Mouse (Mus musculus) C2C12 (cell line): ENCODE measurements around the gene Styk1. TPM values are rescaled to one million over a fixed set of nuclear protein-coding genes. Genes with fewer than 3 reads are reported as not detected.

Source experiments
- H3K27me3 ChIP-seq: one replicate; pipeline ENCODE4 v1.6.1; 2011; ENCODE audit not compliant: control insufficient read depth, insufficient read depth, insufficient read length
- H3K36me3 ChIP-seq: one replicate; pipeline ENCODE4 v1.6.1; 2011; ENCODE audit not compliant: control insufficient read depth, insufficient read depth
- H3K4me3 ChIP-seq: one replicate; pipeline ENCODE4 v1.5.1; 2011; ENCODE audit warnings: mild to moderate bottlenecking, control low read depth; ENCODE audit not compliant: poor library complexity, insufficient read depth, severe bottlenecking
- H3K79me2 ChIP-seq: one replicate; pipeline ENCODE4 v1.6.1; 2011; ENCODE audit not compliant: control insufficient read depth, insufficient read depth
- H3K79me3 ChIP-seq: one replicate; pipeline ENCODE4 v1.6.1; 2011; ENCODE audit warnings: low read depth, control low read depth
- H3ac ChIP-seq: one replicate; pipeline ENCODE3; 2011; ENCODE audit warnings: low read depth; ENCODE audit not compliant: control insufficient read depth, insufficient read length
- CEBPB ChIP-seq: IDR thresholded peaks from one replicate; pipeline ENCODE4 v1.6.1; 2011; ENCODE audit warnings: low read depth, mild to moderate bottlenecking, control low read depth, moderate library complexity
- CTCF ChIP-seq: IDR thresholded peaks from one replicate; pipeline ENCODE4 v1.5.1; 2011; ENCODE audit not compliant: control insufficient read depth, insufficient read depth, insufficient read length
- FOSL1 ChIP-seq: IDR thresholded peaks from one replicate; pipeline ENCODE4 v1.8.0; 2011; ENCODE audit warnings: mild to moderate bottlenecking, low read length; ENCODE audit not compliant: poor library complexity, insufficient read depth, severe bottlenecking
- MAX ChIP-seq: IDR thresholded peaks from one replicate; pipeline ENCODE4 v1.6.1; 2011; ENCODE audit warnings: mild to moderate bottlenecking, control low read depth
- MYOD1 ChIP-seq: IDR thresholded peaks from one replicate; pipeline ENCODE4 v1.6.1; 2011; ENCODE audit warnings: low read depth; ENCODE audit not compliant: control insufficient read depth, insufficient read length
- MYOG ChIP-seq: IDR thresholded peaks from one replicate; pipeline ENCODE4 v1.6.1; 2011; ENCODE audit not compliant: control insufficient read depth, insufficient read length; ENCODE audit errors: extremely low read depth
- USF1 ChIP-seq: IDR thresholded peaks from one replicate; pipeline ENCODE4 v1.6.1; 2011; ENCODE audit warnings: low read depth, mild to moderate bottlenecking, control low read depth, moderate library complexity
- polyA plus RNA-seq: library from polyadenylated mRNA; unstranded; fragments of >200 nt; fragmentation: generic; extraction: Trizol; gene quantifications from one replicate; pipeline ENCODE4 v1.2.1, GENCODE M21; 2012; ENCODE audit warnings: missing spikeins

The Styk1 gene
- polyA plus RNA-seq, 1 experiment: 0.27 TPM

DNA sequence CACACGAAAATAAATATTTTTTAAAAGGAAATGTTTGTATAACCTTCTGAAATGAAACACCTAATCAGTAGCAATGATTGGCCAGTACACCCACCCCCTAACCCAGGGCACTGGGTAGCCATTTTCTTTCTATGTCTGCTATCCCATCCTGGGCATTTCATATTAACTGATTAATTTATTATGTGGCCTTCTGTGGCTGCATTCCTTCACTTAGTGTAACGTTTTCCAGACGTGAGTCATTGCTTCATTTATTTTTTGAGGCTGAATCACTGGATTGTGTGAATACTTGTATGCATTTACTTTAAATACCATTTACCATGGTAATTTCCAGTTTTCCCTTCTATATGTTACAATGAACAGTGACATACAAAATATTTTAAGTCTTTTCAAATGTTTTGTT lies 13.3 kb downstream of the Styk1 start:
- Histone ChIP-seq H3K79me3 (no peaks in the 10 kb centered on the region), H3K4me3 (no peak overlapping the region), H3K27me3 (no peaks in the 10 kb centered on the region), H3ac (no peak overlapping the region), H3K36me3 (no peaks in the 10 kb centered on the region), H3K79me2 (no peaks in the 10 kb centered on the region)
- TF ChIP-seq CEBPB: peak; percentile 28
- TF ChIP-seq MAX: no peak
- TF ChIP-seq FOSL1: peak; percentile 84

- no peaks in the 10 kb centered on the region for H3K79me3 ChIP-seq
- no peaks in the 10 kb centered on the region for H3K36me3 ChIP-seq
- no peak overlapping the region for H3K4me3 ChIP-seq
- no peaks in the 10 kb centered on the region for H3K79me2 ChIP-seq
- no peaks in the 10 kb centered on the region for H3K27me3 ChIP-seq
- no peak overlapping the region for H3ac ChIP-seq
- no peak for TF ChIP-seq CTCF
Observed at GRCm38 (mm10) chr6:131339309-131339708, 14.1 kb downstream of the Styk1 start.

DNA sequence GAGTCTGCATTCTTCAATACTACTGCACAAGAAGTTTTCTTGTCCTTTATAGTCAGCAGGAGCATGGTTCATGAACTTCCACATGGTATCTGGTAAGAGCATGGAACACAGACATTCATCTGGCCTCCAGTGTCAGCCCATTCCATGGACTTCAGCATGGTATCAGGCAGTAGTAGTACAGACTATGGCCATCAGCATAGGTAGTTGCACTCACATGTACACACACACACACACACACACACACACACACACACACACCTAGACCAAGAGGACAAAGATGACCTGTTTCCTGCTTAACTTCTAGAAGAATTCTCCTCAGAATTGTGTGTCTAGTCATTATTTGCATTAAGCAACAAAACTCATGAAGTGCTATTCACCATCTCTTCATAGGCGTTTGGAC lies 14.6 kb downstream of the Styk1 start:
- Histone ChIP-seq H3ac (no peak overlapping the region), H3K4me3 (no peak overlapping the region), H3K79me2 (no peaks in the 10 kb centered on the region), H3K36me3 (no peaks in the 10 kb centered on the region), H3K79me3 (no peaks in the 10 kb centered on the region), H3K27me3 (no peaks in the 10 kb centered on the region)
- TF ChIP-seq FOSL1: no peak
- no peak for TF ChIP-seq CTCF
- no peak for TF ChIP-seq CEBPB
- no peak for TF ChIP-seq MYOG
- TF ChIP-seq MYOD1: no peak
- TF ChIP-seq MAX: no peak
- TF ChIP-seq USF1: no peak

GRCm38 (mm10) chr6:131327076-131327475 lies 26.3 kb downstream of the Styk1 start:
- Histone ChIP-seq H3K79me3 (no peaks in the 10 kb centered on the region), H3ac (no peak overlapping the region), H3K27me3 (no peaks in the 10 kb centered on the region), H3K36me3 (no peaks in the 10 kb centered on the region), H3K4me3 (no peak overlapping the region), H3K79me2 (no peaks in the 10 kb centered on the region)
- TF ChIP-seq USF1: no peak

DNA sequence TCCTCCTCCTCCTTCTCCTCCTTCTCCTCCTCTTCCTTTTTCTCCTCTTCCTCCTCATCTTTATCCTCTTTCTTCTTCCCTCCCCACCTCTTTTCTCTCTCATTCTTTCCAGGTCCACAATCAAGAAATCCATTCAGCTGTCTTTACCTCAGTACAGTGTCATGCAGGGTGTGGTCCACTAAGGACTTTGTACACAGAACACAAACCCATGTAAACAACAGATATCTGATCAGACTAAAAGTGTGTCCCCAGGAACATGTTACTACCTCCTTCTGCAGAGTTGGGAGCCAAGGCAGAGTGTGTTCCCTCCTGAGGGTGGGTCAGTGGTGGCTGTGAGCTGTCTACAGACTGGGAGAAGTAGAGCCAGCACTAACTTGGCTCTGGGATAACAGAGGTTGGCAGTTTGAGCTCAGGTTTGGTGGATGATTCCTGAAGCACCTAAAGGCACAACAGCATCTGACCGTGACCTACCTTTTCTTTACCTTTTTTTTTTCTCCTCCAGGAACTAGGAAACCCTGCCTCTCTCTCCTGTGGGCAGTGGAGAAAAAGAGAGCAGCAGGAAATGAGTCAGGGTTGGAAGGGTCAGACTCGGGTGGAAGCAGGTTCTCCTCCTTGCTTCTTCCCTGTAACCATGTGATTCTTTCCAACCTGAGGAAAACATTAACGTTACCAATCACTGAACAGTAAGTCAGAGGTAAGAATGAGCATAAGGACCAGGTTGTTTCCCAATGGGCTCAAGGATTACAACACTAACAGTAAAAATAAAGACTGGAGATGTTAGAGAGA lies 31.4 kb downstream of the Styk1 start:
- TF ChIP-seq FOSL1 (no peak), CEBPB (no peak), MAX (no peak), MYOD1 (no peak), USF1 (no peak), CTCF (no peak), MYOG (no peak)
- Histone ChIP-seq H3K79me2 (no peaks in the 10 kb centered on the region), H3K36me3 (no peaks in the 10 kb centered on the region), H3ac (no peak overlapping the region), H3K4me3 (no peak overlapping the region), H3K27me3 (no peaks in the 10 kb centered on the region), H3K79me3 (no peaks in the 10 kb centered on the region)

DNA sequence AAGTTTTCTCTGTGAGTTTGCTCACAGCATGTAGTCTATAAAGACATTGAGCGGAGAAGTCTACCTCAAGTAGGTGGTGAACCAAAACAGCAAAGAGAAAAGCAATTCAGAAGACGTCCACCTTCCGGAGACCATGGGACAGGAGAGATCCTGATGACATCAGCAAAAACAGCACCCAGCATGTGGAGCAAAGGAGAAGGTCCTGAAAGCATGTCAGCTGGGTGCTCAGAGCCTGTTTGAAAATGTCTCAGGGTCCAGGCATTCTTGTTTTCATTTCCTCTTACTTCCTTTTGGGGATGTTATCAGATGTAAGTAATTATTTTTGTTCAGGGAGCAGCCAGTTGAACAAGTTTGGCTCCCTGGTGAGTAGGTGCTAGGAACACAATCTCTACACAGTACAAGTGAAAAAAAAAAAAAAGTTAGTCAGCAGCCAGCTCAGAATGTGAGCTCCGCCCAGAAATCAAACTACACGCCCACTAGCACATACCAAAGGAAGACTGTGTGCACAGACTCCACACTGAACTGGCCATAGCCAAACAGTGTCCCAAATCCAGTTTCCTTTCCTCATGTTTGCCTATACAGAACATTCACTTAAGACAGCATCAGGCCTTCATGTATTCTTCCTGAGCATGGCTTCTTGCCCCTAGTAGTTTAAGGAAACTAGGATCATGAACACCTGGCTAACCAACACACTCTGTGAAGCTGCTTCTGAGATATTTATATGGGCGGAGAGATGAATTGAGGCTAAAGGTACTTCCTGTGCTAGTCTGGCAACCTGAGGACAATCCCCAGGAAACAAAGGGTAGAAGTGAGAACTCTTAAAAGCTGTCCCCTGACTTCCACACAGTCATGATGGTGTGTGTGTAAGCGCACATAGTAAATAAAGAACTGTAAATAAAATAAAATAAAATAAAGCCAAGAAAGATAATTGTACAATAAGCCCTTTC lies 37.0 kb downstream of the Styk1 start:
- Histone ChIP-seq H3K27me3 (no peaks in the 10 kb centered on the region), H3ac (no peak overlapping the region), H3K79me2 (no peaks in the 10 kb centered on the region), H3K4me3 (no peak overlapping the region), H3K79me3 (no peaks in the 10 kb centered on the region), H3K36me3 (peaks cover 7% of the 10 kb centered on the region)
- TF ChIP-seq MYOG: no peak
- TF ChIP-seq CTCF: no peak
- TF ChIP-seq MYOD1: no peak
- TF ChIP-seq FOSL1: no peak
- TF ChIP-seq CEBPB: no peak
- no peak for TF ChIP-seq USF1
